Mouse (Mus musculus) small intestine, adult 2 months (tissue): ENCODE data around the gene Rrp36.

Experiments used
- CTCF ChIP-seq: fragments of 200-500 bp; IDR thresholded peaks from 2 replicates; pipeline ENCODE4 v1.5.1; 2012; ENCODE audit warnings: low read depth, mild to moderate bottlenecking, control low read depth, inconsistent platforms, low read length, moderate library complexity, mixed read lengths; ENCODE audit not compliant: insufficient replicate concordance, insufficient read length; ENCODE audit errors: extremely low read depth
- POLR2A ChIP-seq: fragments of 200-500 bp; IDR thresholded peaks from 2 replicates; pipeline ENCODE4 v1.6.1; 2012; ENCODE audit warnings: low read depth, mild to moderate bottlenecking, control low read depth, inconsistent platforms, low read length, moderate library complexity

DNA sequence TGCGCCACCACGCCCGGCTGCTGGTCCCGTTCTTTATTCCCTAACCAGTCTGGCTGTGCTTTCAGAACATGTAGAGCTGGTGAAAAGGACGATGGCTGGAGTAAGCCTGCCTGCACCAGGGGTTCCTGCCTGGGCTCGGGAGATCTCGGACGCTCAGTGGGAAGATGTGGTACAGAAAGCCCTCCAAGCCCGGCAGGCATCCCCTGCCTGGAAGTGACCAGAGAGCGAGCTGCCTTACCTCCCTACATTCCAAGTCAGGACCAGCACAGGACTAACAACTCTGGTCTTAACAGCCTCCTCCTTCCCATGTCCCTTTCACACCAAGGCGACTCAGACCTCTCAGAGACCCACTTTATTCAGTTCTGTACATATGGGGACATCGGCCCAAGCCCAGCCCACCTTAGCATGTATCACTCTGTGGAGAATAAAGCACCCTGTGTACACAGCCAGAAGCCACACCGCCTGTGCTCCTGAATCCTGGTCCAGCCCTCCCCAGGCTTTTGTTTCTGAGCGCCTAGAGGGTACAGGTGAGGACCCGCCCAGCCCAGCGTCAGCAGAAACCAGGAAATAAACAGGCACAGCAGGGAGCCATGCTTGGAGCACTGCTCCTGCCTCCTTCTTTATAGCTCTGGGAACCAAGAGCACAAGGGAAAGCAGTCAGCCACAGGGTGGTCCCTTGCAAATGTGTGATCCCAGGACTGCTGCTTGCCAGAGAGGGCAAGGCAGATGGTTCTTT lies 8.7 kb upstream of the Rrp36 start:
- TF ChIP-seq CTCF (no peak), POLR2A (no peak)
